Mouse (Mus musculus) liver, adult 2 months (tissue): ENCODE results near the gene Slc44a2.

Experiments
- CTCF ChIP-seq: fragments of 200-500 bp; IDR thresholded peaks from 2 replicates; pipeline ENCODE4 v1.5.1; 2011; ENCODE audit warnings: low read depth, low read length, control low read depth
- POLR2A ChIP-seq: fragments of 200-500 bp; IDR thresholded peaks from 2 replicates; pipeline ENCODE4 v1.6.1; 2011; ENCODE audit warnings: low read length, control low read depth; ENCODE audit not compliant: insufficient read depth; ENCODE audit errors: extremely low read depth

DNA sequence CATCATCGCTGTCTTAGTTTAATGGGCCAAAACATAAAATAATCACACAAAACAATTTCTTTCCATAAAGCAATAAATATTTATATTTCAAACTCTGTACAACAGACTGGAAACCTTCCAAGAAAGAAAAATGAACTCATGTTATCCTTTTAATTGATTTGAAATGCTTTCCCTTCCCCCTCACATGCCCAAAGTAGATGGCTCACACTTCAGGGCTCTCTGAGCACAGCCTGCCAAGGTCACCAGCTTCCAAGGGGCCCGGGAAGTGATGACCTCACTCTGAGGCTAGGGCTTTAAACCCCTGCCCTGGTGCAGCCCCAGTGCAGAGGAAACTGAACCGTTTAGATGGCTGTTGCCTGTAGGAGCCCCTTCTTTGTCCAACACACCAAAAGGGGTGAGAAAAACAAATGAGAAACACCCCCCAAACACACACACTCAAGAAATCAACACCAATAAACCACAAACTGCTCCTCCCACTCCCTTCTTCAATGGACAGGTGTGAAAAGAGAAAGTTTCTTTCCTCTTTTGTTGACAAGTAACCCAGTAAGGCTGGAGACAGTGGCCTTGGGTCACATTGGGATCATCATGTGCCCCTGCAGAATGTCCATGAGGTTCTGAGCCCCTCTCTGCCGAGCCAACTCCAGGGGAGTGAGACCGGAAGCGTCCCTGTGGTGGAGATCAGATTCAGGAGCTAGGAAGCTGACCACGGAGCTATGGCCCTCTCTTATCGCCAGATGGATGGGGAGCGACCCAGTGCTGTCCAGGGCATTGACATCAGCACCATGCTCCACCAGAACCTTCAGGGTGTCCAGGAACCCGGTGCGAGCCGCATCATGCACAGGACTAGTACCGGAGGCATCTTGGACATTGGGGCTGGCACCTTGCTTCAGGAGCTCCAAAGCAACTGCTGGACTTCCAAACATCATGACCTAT lies 31.8 kb upstream of the Slc44a2 start:
- TF ChIP-seq CTCF (no peak), POLR2A (no peak)
